Mouse (Mus musculus) left cerebral cortex, adult 8-10 months (tissue): ENCODE results near the gene Idnk. TPM values are rescaled to one million over a fixed set of nuclear protein-coding genes. Genes with fewer than 3 reads are reported as not detected.
A peak's percentile ranks its signal among the peaks of the same experiment; 100 is the strongest.
"Not testable (repeated sequence)": the region's sequence is repeated elsewhere in the genome, so short reads cannot be mapped to it uniquely, and the experiment has no call there.

Experiments used
- DNase-seq, 2 experiments: peaks; one replicate each; pipeline ENCODE4 v3.0.0; 2022; ENCODE audit warnings: low spot score in 2 of 2
- total RNA-seq, 4 experiments: library from RNA; stranded (reverse); gene quantifications; 2 replicates each; pipeline ENCODE4 v1.2.4; 2022

Gene Idnk
- total RNA-seq, 4 experiments from 2014 or later: 25.9 to 29.9 (median 28.5) TPM

- DNase-seq: not testable (repeated sequence)
Measured at GRCm38 (mm10) chr13:58146603-58147002, 10.8 kb upstream of the Idnk start.

GRCm38 (mm10) chr13:58147760-58148159, 9.7 kb upstream of the Idnk start:
- DNase-seq: no peak

- DNase-seq: peak in 1 of 2 experiments; percentile 18
Measured at GRCm38 (mm10) chr13:58148256-58148831, 9.1 kb upstream of the Idnk start.

- no peak for DNase-seq
Measured at GRCm38 (mm10) chr13:58149033-58149558, 8.4 kb upstream of the Idnk start.

GRCm38 (mm10) chr13:58149629-58150028, 7.8 kb upstream of the Idnk start:
- DNase-seq: no peak

GRCm38 (mm10) chr13:58150442-58150841, 7.0 kb upstream of the Idnk start:
- no peak for DNase-seq

- DNase-seq: no peak
Measured at GRCm38 (mm10) chr13:58156031-58156430, 1.4 kb upstream of the Idnk start.

- DNase-seq: no peak
Measured at GRCm38 (mm10) chr13:58157036-58157435, 413 bp upstream of the Idnk start.

GRCm38 (mm10) chr13:58158099-58158912, 857 bp downstream of the Idnk start:
- DNase-seq: peak; percentile 80 to 88

- DNase-seq: no peak
Measured at GRCm38 (mm10) chr13:58160761-58161160, 3.3 kb downstream of the Idnk start.

GRCm38 (mm10) chr13:58163343-58163742, 5.9 kb downstream of the Idnk start:
- DNase-seq: no peak

- DNase-seq: no peak
Measured at GRCm38 (mm10) chr13:58168119-58168518, 10.7 kb downstream of the Idnk start.

- no peak for DNase-seq
Measured at GRCm38 (mm10) chr13:58176105-58176504, 18.7 kb downstream of the Idnk start.

GRCm38 (mm10) chr13:58177511-58178208, 20.2 kb downstream of the Idnk start:
- DNase-seq: peak; percentile 100

- no peak for DNase-seq
Measured at GRCm38 (mm10) chr13:58181607-58182551, 24.4 kb downstream of the Idnk start.

GRCm38 (mm10) chr13:58184111-58184510, 26.7 kb downstream of the Idnk start:
- no peak for DNase-seq

GRCm38 (mm10) chr13:58186281-58186680, 28.8 kb downstream of the Idnk start:
- DNase-seq: peak in 1 of 2 experiments; percentile 47

- DNase-seq: no peak
Measured at GRCm38 (mm10) chr13:58187751-58188150, 30.3 kb downstream of the Idnk start.

GRCm38 (mm10) chr13:58188412-58188811, 31.0 kb downstream of the Idnk start:
- DNase-seq: peak; percentile 78

- DNase-seq: peak in 1 of 2 experiments; percentile 67
Measured at GRCm38 (mm10) chr13:58189473-58189872, 32.0 kb downstream of the Idnk start.

- DNase-seq: no peak
Measured at GRCm38 (mm10) chr13:58191516-58191915, 34.1 kb downstream of the Idnk start.
